Mouse (Mus musculus): ENCODE measurements around the gene Rorc. TPM values are rescaled to one million over a fixed set of nuclear protein-coding genes. Genes with fewer than 3 reads are reported as not detected.
A peak's percentile ranks its signal among the peaks of the same experiment; 100 is the strongest.

Rorc gene
- polyA plus RNA-seq (2017; shearing (Covaris generic)): 1 to 10 TPM; 6.5 to 7.4 TPM

DNA sequence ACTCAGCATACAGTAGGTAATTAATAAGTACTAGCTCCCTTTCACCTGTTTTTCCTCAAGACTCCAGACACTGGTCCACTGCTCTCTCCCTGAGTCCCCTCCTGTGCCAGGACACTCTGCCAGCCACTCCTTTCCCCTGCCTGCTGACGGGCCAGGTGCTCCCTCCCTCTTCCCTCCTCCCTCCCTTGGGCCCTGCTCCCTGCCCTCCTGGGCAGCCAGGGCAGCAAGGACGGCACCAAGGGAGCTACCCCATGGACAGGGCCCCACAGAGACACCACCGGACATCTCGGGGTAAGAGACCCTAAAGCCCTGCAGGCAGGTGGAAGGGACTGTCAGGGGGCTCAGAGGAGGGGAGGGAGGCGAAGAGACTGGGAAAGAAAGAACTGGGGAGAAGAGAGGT is at the start of gene Rorc:
TSS of gene Rorc (plus strand) at position 154 of the 400 bp plus-strand sequence.
- no peak for ATAC-seq

DNA sequence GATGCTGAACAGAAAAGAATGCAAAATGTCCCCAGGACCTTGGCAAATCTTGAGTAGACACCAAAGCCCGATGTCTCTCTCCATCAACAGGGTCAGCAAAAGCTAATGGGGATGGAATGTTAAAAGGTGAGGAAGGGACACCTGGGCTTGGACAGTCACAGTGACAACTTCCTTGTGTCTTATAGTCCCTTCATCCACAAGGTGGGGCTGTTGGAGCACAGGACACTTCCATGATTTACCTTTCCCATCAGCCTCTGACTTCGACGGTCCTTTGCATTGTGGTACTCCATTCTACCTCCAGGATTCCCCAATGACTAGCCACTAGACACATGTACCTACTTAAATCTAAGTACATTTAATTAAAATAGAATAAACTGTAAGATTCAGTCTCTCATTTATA is 43.9 kb upstream of the Rorc start:
- ATAC-seq: no peak

DNA sequence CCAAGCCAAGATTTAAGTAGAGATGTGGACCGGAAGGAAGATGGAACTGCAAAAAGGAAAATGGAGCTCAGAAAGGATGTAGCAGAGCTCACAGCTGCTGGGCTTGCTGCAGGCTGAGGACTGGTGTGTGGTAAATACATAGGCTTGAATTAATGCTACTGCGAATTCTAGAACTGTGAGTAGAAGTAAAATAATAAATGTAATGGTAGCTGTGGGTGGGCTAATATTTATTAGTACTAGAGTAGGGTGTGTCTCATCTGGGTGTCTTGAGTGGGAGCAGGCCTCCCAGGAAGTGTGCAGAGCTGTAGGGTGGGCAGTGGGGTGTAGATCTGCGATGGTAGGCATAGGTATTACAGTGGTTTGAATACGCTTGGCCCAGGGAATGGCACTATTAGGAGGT is 38.2 kb upstream of the Rorc start:
- ATAC-seq: no peak

DNA sequence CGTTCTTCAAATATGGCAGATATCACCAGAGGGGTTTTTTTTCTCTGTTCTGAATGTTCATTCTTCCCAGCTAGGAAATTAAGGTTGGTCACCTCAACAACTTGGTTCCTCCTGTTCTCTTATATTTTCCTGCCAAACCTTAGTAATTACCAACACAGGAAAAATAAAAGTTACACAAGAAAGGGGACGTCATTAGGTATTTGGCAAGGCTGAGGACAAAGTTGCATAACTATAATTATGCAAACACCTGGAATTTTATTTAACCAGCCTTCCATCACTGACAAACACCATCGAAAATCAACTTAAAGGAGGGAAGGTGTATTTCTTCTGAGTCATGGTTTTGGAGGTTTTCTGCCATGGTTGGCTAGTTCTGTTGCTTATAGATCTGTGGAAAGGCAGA is 34.1 kb upstream of the Rorc start:
- no peak for ATAC-seq

DNA sequence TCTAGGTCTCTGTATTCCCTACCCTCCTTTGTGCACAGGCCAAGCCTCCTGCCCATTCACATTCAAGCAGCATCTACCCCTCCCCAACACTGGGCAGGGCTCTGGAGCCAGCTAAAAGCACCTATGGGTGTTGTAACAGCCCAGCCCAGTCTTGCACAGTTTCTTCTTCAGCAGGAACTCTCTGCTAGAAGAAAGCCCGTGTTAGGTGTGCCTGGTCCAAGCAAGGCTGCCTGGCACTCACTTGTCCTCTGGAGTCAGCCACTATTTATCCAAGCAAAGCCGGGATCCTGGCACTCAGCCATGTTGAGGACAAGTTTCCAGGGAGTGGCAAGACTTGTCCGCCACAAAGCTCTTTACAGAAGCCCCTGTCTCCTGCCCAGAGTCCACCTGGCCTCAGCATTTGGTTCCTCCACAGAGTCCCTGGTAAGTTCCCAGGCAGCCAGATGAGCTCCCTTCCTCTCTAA is 30.6 kb upstream of the Rorc start, which contains the start of gene Them5:
TSS of gene Them5 (plus strand) at position 141 of the 464 bp plus-strand sequence.
- no peak for ATAC-seq

DNA sequence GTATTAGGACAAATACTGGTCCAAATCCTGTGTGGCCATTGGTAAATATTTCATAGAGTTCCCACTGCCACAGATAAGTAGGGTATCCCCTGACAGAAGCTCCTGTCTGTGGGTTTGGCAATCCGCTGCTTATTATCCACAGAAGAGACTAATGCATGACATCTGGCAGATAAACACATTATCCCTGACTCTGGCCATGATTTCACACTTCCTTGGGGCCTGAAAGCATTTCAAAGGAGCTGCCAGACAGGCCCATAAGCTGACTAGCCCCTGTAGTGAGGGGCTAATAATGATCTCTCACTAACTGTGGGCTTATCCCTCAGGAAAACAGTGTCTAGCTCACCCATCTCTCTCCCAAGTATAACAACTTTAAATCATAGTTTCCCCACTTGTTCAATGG is 30.0 kb upstream of the Rorc start:
- ATAC-seq: no peak

DNA sequence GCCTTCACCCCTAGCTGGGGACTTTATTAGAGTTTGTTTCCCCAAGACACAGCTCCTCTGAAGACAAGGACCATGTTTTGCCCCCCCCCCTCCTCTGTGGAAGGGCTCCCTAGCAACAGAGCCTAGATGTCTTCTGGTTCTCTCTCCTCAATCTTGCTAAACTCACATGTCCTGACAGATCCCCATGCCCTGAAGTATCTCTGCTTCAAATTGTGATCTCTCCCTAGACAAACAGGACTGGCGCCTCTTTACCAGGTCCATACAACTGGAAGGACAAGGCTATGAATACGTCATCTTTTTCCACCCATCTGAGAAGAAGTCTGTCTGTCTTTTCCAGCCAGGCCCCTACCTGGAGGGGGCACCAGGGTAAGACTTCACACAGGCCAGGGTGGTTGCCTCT is 28.4 kb upstream of the Rorc start:
- no peak for ATAC-seq

DNA sequence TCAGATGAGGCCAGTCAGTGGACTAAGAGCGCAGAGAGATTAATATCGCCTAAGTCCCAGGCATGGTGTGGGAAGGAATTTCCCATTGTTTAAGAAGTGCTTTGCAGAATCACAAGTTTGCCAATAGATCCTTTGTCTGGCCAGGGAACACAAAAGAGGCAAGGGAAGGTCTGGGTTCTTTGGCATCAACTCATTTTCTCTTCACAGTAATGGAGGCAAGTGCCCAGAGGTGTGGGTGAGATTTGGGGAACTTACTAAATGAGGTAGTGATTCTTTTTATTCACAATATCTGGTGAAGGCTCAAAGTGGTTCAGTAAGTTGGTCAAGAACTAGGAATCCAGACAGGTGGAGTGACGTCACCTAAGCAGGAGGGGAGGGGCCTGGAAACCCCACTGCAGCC is 27.7 kb upstream of the Rorc start:
- ATAC-seq: no peak

DNA sequence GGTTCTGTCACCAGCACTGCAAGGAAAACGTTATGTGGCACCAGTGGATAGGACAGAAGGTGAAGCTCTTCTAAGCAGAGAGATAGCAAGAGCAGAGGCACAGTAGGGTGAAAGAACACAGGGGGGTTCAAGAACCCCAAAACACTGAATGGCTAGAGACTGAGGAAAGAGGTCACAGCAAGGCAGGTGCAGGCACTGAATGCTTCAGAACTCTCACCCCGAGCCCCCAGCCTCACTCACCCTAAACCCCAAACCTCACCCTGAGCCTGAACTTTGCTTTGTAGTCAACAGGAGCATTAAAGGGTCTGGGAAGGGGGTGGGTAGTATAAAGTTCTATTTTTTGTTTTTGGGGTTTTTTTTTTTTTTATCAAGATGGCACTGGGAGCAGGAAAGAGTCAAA is 24.4 kb upstream of the Rorc start:
- ATAC-seq: no peak

DNA sequence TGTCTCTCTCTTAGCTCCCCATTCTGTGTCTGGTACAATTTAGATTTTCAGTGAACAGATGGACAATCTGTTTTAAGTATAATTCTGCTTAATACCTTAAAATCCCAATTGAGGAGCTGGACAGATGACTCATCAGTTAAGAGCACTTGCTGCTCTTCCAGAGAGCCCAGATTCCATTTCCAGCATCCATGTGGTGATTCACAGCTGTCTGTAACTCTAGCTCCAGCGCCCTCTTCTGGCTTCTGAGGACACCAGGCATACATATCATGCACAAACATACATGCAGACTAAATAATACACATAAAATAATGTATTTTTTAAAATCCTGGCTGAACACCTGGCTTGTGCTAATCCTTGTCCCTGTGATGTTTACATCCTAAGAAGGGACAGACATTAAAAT is 11.8 kb upstream of the Rorc start:
- no peak for ATAC-seq

DNA sequence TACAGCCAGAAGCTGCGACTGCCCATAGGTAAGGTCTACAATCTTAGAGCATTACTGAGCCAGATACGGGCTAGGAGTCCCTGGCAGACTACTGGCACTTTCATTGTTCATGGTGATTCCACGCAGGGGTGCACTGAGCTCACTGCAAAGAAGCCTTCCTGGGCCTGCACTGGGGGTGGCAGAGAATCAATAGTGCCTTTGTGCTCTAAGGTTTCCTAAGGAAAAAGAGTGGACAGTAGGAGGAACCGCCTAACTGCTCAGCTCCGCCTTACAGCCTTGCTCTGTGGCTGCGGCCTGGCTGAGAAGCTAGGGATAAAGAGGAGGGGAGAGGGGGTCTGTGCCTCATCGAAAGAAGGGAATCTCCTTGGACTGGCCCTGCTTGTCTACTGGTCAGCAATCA is 10.5 kb upstream of the Rorc start, which contains the start of gene C2cd4d:
TSS of gene C2cd4d (plus strand) at position 301 of the 400 bp plus-strand sequence.
- no peak for ATAC-seq

DNA sequence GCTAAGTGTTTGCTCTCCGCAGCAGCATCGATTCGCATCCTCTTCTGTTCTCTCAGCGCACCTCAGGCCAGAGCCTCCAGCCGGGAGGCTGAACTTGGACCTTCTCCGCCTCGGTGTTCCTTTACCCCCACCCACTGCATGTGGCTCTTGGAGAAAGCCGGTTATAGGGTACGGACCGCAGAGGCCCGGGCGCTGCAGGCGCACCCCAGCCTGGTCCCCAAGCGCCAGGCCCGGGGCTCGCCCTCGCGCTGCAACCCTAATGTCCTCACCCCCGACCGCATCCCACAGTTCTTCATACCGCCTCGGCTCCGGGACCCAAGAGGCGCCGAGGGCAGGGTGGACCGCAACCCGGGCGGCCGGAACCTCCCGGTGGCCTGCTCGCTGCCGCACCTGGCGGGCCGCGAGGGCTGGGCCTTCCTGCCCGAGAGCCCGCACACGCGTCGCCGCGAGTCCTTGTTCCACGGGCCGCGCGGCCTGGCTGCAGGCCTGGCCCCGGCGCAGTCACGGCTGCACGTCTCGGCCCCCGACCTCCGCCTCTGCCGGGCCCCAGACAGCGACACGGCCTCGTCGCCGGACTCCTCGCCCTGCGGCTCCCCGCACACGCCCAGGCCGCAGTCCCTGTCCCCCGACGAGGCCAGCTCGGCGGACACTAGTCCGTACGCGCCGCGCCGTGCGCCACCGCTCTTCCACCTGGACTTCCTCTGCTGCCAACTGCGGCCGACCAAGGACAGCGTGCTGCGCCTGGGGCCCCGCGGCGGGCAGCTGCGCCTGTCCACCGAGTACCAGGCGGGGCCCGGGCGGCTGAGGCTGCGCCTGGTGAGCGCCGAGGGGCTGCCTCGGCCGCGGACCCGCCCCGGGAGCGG is 9.1 kb upstream of the Rorc start:
- ATAC-seq: no peak

DNA sequence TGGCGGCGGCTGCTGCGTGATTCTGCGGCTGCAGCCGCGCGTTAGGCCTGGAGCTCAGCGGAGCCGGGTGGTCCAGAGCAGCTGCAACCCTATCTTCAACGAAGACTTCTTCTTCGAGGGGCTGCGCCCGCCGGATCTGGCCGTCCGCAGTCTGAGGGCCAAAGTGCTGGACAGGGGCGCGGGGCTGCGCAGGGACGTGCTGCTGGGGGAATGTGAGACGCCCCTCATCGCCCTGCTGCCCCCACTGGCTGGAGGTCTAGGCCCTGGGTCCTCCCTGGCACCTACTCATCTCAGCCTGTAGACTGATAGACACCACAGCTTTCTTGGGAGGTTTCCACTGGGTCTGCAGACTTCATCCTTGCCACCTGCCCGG is 8.5 kb upstream of the Rorc start:
- no peak for ATAC-seq

DNA sequence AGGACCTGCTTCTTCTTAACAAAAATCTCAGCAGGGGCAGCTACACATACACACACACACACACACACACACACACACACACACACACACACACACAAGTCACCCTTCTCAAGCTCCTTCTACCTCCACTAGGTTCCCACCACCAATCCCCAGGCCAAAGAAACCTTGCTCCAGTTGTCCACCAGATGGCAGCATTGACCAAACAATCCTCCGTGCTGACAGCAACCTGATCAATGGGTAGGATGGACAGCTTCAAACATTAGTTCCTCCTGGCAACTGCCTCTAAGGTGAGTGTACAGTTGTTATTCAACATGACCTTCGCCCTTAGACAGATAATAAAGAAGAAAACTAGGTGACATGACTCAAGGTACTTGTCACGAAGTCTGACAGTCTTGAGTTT is 5.8 kb upstream of the Rorc start:
- peak; percentile 78 for ATAC-seq

DNA sequence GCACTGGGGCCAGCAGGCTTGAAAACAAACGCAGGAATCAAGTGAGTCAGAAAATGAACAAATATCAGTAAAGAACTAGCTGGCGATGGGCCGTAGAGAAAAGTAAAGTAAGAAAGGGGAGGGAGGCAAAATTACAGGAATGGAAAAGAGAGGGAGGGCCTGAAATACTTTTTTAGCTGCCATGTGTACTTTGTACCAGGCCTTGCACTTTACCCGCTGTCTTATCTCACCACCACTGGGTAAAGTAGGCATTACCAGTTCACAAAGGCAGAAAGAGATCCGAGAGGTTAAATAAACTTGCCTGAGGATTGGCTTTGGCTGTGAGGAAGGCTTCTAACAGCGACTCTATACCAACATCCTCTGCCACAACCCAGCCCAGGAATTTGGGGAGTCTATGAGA is 5.1 kb upstream of the Rorc start:
- no peak for ATAC-seq

DNA sequence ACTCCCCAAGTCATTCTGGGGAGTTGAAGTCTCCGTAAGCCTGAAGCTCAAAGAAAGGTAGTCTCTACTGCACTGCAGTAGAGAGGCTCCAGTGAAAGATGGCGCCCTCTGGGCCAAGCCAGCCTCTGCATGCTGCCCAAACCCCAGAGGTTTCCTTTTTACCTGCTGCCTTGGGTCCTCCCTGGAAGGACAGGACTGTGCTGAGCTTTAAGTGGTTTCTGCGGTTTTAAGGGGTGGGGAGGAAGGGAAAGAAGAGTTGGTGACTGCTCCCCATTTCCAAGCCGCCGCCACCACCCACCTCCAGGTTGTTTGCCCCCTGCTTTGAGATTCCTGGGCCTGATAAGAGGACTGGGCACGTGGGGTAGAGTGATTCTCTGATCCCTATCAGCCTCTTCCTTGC is 4.0 kb upstream of the Rorc start:
- no peak for ATAC-seq

DNA sequence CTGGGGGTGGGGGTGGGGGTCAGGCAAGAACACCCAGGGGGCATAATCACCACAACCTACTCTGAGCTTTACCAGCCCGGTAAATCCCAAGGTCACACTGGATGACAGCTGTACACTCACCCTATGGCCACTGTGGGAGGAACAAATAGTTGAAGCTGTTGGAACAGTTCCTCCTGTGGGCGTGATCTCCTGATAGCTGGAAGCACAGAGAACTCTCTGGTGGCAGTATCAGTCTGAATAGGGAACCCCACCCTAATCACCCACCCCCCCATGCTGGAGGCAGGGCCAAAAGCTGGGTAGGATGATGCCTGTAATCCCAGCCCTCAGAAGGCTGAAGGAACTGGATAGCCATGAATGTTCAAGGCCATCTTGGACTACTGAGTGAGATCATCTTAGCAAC is 2.9 kb upstream of the Rorc start:
- ATAC-seq: no peak

DNA sequence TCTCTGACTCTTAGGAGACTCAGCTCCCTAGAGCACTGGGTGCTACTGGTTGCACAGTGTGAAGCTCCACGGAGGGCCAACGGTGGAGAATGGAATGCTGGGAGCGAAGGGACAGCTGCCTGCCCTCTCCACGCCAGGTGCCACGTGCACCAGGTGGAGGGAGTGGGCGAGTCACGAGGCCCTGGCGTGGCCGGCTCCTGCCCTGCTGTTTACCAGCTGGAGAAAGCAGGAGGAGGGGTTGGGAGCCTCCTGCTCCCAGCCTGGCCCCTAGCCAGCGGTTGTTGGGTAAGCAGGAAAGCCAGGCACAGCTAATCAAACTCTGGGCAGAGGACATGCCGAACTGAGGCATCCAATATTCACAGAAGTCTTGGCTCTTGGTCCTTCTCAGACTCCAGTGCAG is 957 bp upstream of the Rorc start:
- ATAC-seq: no peak

DNA sequence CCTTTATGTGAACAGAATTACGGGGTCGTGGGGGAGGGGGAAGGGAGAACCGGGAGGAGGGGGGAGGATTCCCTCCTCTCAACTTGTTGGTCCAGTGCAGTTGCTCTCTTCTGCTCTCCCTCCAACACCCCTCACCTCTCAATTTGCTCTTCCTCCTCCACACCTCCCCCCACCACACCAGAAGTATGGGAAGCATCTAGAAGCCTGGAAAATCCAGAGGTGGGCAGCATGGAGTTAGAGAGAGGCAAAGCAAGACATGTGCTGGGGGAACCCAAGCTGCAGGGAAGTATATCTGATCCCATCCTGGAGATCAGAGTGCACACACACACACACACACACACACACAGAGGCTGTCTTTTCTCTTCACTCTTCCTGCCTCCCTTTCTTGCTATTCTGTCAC is 556 bp upstream of the Rorc start:
- ATAC-seq: no peak

DNA sequence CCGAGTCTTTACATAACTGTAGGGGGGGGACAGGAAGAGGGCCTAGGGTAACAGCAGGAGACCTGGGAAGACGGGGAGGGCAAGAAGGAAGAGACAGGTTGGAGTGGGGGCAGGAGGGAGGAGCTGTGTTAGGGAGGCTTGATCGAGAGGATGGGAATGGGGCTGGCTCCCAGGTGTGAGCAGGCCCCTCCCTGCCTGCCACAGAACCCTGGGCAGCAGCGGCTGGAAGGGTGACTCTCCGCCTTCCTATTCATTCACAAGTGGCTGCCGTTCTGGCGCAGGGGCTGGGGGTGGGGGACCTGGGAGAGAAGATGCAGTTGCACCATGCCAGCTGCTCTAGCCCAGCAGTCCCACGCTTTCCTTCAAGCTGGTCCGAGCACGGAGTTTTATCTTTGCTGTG is 496 bp downstream of the Rorc start:
- ATAC-seq: no peak

DNA sequence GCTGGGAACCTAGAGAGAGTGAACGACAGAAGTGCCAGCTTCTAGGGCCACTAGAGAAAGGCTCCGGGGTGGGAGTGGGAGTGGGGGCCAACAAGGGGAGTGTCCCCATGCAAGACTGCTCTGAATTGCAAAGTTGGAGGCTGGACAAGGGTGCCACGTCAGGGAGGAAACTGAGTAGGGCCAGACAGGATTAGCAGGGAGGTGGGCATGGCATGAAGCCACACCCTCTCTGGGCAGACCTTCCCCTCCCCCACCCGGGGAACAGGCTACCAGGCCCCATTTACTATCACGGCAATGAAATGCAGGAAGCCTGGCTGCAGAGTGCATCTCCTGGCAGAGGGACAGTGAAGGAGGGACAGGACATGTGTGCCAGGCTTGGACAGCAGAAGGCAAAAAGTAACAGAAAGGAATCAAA is 1.0 kb downstream of the Rorc start:
- ATAC-seq: no peak

DNA sequence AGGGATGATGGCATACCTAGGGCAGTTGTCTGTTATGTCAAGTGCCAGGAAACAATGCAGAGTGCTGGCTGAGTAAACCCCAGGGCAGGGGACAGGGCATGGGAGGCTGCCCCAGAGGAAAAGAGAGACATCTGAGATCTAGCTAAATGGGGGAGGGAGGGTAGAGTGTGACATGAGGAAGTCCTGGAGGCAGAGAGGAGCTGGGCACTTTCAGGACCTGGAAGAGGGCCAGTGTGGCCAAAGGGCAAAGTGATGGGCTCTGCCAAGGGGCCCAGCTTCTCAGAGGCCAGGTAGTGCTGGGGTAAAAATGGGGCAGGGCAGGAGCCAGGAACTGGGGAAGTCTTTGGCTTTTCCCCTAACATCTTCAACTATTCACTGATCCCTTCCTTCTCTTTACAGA is 2.0 kb downstream of the Rorc start:
- no peak for ATAC-seq

DNA sequence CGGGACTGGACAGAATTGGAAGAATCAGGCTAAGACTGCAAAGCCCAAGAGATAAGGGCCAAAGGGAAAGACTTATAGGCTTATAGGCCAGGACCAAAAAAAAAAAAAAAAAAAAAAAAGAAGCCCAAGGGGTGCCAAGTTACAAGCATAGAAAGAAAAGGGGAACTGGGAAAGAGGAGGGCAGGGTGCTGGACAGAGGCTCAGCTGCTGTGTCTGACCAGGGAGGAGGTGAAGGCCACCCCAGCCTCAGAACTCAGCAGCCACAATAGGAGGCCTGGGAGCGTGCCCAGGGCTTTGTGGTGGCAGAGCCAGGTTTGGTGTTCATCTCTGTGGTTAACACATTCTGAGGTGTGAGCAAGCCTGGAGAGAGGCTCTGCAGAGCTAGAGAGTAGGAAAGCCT is 2.6 kb downstream of the Rorc start:
- no peak for ATAC-seq

DNA sequence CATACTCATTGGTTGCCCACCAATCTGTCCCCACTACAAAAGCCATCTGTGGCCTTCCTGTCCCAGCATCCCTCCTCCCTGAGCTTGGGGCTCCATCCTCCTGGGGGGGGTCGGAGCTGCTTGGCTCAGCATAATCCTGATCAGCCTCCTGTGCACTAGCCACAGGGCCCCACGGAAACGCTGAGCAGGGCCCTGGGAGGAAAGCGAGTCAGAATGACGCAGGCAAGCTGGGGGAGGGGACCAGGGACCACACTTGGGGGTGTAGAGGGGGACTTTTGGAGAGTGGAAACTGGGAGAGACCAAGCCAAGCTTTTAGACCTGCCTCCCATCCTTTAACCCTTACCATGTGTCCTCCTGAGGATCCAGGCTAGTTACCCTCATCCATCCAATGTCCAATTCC is 3.3 kb downstream of the Rorc start:
- ATAC-seq: no peak

Measured in activated CD4-positive, CD25-positive, alpha-beta regulatory T cell, adult 4 months (primary cell).